Mouse (Mus musculus): Measurements from ENCODE around the gene Naga.

- no peak for TF ChIP-seq CTCF (IDR thresholded peaks at IDR 0.05; ENCODE audit: insufficient read depth, low read depth, low read length)
- TF ChIP-seq POLR2A (IDR thresholded peaks at IDR 0.05; ENCODE audit: insufficient read depth, low read depth, low read length) = peak; percentile 45; the same call in 1 of the 2 replicates
Measured at GRCm38 (mm10) chr15:82338593-82339112, at the start of gene Naga, which contains the start of the genes Pheta2 and Smdt1.

Data from olfactory bulb, adult 2 months (tissue).